Mouse (Mus musculus) spleen, adult 2 months (tissue): ENCODE measurements around the gene Adck1.

Experiments
- CTCF ChIP-seq: fragments of 200-500 bp; IDR thresholded peaks from 2 replicates; pipeline ENCODE4 v1.5.1; 2011; ENCODE audit warnings: mild to moderate bottlenecking, inconsistent platforms; ENCODE audit not compliant: insufficient read depth, insufficient read length, insufficient replicate concordance; ENCODE audit errors: extremely low read depth
- POLR2A ChIP-seq: fragments of 200-500 bp; IDR thresholded peaks from 2 replicates; pipeline ENCODE4 v1.6.1; 2011; ENCODE audit warnings: low read depth, low read length, inconsistent platforms

DNA sequence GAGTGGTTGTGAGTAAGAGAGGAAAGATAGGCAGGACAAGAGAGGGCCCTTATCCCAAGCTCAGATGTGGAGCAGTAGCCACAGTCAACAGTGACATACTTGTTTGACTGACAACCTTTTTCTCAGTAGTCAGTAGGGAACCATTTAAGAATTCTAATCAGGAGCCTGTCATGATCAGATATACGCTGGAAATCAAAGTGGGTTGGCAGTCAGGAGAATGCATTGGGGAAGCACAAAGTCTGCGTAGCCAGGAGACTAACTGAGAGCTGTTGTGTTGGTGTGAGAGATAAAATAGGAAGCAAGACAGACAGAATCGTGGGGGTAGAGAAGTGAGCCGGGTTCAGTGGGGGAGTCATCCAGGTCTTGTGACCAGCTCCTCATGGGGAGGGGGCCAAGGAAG, 71.9 kb downstream of the Adck1 start:
- TF ChIP-seq POLR2A (no peak), CTCF (no peak)
